Mouse (Mus musculus) embryonic facial prominence, embryonic 11.5 days (tissue): ENCODE measurements around the gene Gm12184. TPM values are rescaled to one million over a fixed set of nuclear protein-coding genes. Genes with fewer than 3 reads are reported as not detected.

ENCODE experiments used
- ATAC-seq: fragments of 200-750 bp; cut with Nextera tagmentation; replicated peaks from 2 replicates; pipeline ENCODE4 v1.8.0; 2017; ENCODE audit warnings: low read depth; ENCODE audit not compliant: insufficient number of reproducible peaks, low FRiP score, low TSS enrichment
- DNase-seq: peaks from one replicate; pipeline ENCODE4 v3.0.0-alpha.2; 2015; ENCODE audit warnings: low spot score
- H3K27ac ChIP-seq: fragments of 300-500 bp; sonication (generic); replicated peaks from 2 replicates; pipeline ENCODE4 v1.5.1; 2014; ENCODE audit warnings: mild to moderate bottlenecking, low read depth, low read length, control low read depth
- H3K27me3 ChIP-seq: fragments of 300-500 bp; sonication (generic); 2 replicates; pipeline ENCODE4 v1.6.1; 2014; ENCODE audit warnings: mild to moderate bottlenecking, low read length, moderate library complexity, mixed read lengths; ENCODE audit not compliant: control insufficient read depth, insufficient read depth
- H3K36me3 ChIP-seq: fragments of 300-500 bp; sonication (generic); replicated peaks from 2 replicates; pipeline ENCODE4 v1.6.1; 2014; ENCODE audit warnings: low read depth, mild to moderate bottlenecking, low read length, moderate library complexity, mixed read lengths; ENCODE audit not compliant: control insufficient read depth, insufficient read depth
- H3K4me1 ChIP-seq: fragments of 300-500 bp; sonication (generic); 2 replicates; pipeline ENCODE4 v1.6.1; 2014; ENCODE audit warnings: low read length, mixed read lengths; ENCODE audit not compliant: control insufficient read depth, insufficient read depth
- H3K4me2 ChIP-seq: fragments of 300-500 bp; sonication (generic); 2 replicates; pipeline ENCODE4 v1.6.1; 2014; ENCODE audit warnings: low read depth, mild to moderate bottlenecking, control low read depth, low read length, moderate library complexity
- H3K4me3 ChIP-seq: fragments of 300-500 bp; sonication (generic); 2 replicates; pipeline ENCODE4 v1.5.1; 2014; ENCODE audit warnings: low read depth, low read length, control low read depth
- H3K9ac ChIP-seq: fragments of 300-500 bp; sonication (generic); replicated peaks from 2 replicates; pipeline ENCODE4 v1.6.1; 2014; ENCODE audit warnings: mild to moderate bottlenecking, control low read depth, low read length
- H3K9me3 ChIP-seq: fragments of 300-500 bp; sonication (generic); replicated peaks from 2 replicates; pipeline ENCODE4 v1.6.1; 2016; ENCODE audit warnings: mild to moderate bottlenecking, low read length, inconsistent platforms, mixed read lengths; ENCODE audit not compliant: control insufficient read depth
- WGBS: fragments of 180-500 bp; shearing (Covaris S2); extraction: QIAGEN DNeasy Blood & Tissue Kit; methylation state at CpG from one replicate; pipeline ENCODE4 v1.1.7; 2014; 5-methylcytosine and 5-hydroxymethylcytosine counted together
- polyA plus RNA-seq: library from polyadenylated mRNA; unstranded; fragments of >200 nt; fragmentation: Nextera tagmentation; extraction: Ambion mirVana; gene quantifications from 2 replicates; pipeline ENCODE4 v1.2.1, GENCODE M21; 2014

Gene Gm12184
- polyA plus RNA-seq, 1 experiment from 2014 or later, result 14.0 TPM

DNA sequence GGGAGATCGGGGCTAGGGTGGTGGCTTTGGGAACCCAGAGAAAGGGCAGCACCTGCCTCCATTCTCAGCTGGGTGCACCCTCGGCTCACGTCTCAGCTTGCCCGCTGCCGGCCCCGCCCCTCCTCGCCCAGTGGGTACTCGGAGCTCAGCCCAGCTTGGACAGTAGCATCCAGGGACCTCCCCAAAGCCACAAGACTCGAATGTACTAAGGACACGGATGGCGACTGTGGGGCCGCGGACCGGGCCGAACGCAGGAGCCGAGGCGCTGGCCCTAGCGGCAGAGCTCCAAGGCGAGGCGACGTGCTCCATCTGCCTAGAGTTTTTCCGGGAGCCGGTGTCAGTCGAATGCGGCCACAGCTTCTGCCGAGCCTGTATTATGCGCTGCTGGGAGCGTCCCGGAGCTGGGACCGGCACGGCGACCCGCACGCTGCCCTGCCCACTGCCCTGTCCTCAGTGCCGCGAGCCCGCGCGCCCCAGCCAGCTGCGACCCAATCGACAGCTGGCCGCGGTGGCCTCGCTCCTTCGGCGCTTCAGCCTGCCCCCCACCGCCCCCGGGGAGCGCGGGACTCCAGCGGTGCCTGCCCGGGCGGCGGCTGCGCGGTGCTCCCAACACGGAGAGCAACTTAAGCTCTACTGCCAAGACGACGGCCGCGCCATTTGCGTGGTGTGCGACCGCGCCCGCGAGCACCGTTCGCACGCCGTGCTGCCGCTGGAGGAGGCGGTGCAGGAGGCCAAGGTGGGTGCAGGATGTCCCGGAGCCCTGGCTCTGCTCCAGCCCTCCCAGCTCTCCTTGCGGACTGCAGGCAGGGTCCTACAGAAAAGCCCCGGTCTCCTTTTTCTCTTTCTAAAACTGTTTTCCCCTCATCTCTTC, 11.1 kb upstream of the Gm12184 start:
- no peaks in the 10 kb centered on the region for H3K27me3 ChIP-seq
- H3K27ac ChIP-seq, result no peak overlapping the region
- peak overlapping the region; percentile 91 for H3K4me2 ChIP-seq
- H3K36me3 ChIP-seq, result no peaks in the 10 kb centered on the region
- ATAC-seq (peak; percentile 16; the same call in 1 of the 2 replicates), DNase-seq (peak; percentile 43)
- peak overlapping the region; percentile 79 for H3K4me3 ChIP-seq
- under 1% methylated on average over 77 of the region's 77 CpGs for WGBS
- peak overlapping the region; percentile 63 for H3K9ac ChIP-seq
- no peaks in the 10 kb centered on the region for H3K9me3 ChIP-seq
- H3K4me1 ChIP-seq, result no peaks in the 10 kb centered on the region; the same call in 1 of the 2 replicates

DNA sequence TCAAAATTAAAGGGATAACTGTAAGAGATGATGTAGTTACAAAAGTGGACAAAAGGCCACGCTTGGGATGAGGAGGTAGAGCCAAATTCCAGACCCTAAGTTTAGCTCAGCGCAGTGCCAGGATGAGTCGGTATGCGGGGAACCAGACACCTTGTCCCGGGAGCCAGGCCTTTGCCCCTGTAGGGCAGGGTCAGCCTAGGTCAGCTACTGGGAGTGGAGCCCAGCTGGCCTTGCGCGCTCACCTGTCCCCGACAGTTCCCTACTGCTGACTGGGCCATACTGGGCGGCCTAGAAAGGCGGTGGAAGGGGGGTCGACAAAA, 10.5 kb upstream of the Gm12184 start:
- H3K4me1 ChIP-seq, result no peaks in the 10 kb centered on the region; the same call in 1 of the 2 replicates
- ATAC-seq, result no peak
- WGBS, result 8% methylated on average over 11 of the region's 11 CpGs
- no peak overlapping the region for H3K27ac ChIP-seq
- no peak for DNase-seq
- no peaks in the 10 kb centered on the region for H3K9me3 ChIP-seq
- no peaks in the 10 kb centered on the region for H3K27me3 ChIP-seq
- H3K4me3 ChIP-seq, result peak overlapping the region; percentile 79
- H3K9ac ChIP-seq, result no peak overlapping the region; the same call in 1 of the 2 replicates
- H3K4me2 ChIP-seq, result peak overlapping the region; percentile 91
- no peaks in the 10 kb centered on the region for H3K36me3 ChIP-seq

- no peak overlapping the region for H3K4me2 ChIP-seq
- no peak overlapping the region for H3K27ac ChIP-seq
- DNase-seq (no peak), ATAC-seq (no peak)
- H3K36me3 ChIP-seq, result no peaks in the 10 kb centered on the region
- H3K27me3 ChIP-seq, result no peaks in the 10 kb centered on the region
- H3K9ac ChIP-seq, result no peak overlapping the region
- WGBS, result 64% methylated on average over 6 of the region's 6 CpGs
- H3K9me3 ChIP-seq, result no peaks in the 10 kb centered on the region
- H3K4me3 ChIP-seq, result no peak overlapping the region
- no peaks in the 10 kb centered on the region; the same call in 1 of the 2 replicates for H3K4me1 ChIP-seq
Observed at GRCm38 (mm10) chr11:48835923-48836322, 9.5 kb upstream of the Gm12184 start.

- ATAC-seq (peak; percentile 88), DNase-seq (peak; percentile 92)
- no peaks in the 10 kb centered on the region for H3K27me3 ChIP-seq
- peak overlapping the region; percentile 55 for H3K4me3 ChIP-seq
- WGBS, result under 1% methylated on average over 30 of the region's 30 CpGs
- H3K4me1 ChIP-seq, result no peaks in the 10 kb centered on the region; the same call in 1 of the 2 replicates
- H3K4me2 ChIP-seq, result peak overlapping the region; percentile 59
- peak overlapping the region; percentile 28; the same call in 1 of the 2 replicates for H3K9ac ChIP-seq
- no peak overlapping the region for H3K27ac ChIP-seq
- no peaks in the 10 kb centered on the region for H3K9me3 ChIP-seq
- H3K36me3 ChIP-seq, result no peaks in the 10 kb centered on the region
Observed at GRCm38 (mm10) chr11:48833731-48834639, 7.5 kb upstream of the Gm12184 start.

DNA sequence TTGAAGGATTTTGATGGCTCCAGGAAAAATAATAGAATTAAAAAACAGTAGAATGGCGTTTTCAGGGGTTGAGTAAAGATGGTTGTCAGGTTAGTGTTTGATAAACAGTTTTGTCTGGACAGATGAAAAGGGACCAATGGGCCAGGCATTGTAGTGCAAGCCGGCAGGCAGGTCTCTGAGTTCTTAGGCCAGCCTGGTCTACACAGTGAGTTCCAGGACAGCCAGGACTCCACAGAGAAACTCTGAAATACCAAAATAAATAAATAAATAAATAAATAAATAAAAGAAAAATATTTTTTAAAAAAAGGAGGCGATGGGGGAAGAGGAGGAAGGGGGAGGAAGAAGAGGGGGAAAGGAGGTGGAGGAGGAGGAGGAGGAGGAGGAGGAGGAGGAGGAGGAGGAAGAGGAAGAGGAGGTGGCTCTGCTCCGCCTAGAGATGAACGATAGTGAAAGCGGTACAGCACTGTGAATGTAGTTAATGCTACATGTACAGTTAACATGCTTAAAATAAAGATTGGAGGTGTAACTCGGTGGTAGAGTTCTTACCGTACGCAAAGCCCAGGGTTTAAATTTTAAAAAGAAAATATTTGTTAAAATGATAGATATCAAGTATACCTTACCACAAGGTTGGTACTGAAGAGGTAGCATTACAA, 6.7 kb upstream of the Gm12184 start:
- Histone ChIP-seq H3K9me3 (no peaks in the 10 kb centered on the region), H3K27ac (no peak overlapping the region), H3K4me3 (peak overlapping the region; percentile 16; the same call in 1 of the 2 replicates), H3K27me3 (no peaks in the 10 kb centered on the region), H3K4me2 (no peak overlapping the region; the same call in 1 of the 2 replicates), H3K36me3 (no peaks in the 10 kb centered on the region), H3K4me1 (no peaks in the 10 kb centered on the region), H3K9ac (no peak overlapping the region)
- ATAC-seq, result no peak
- WGBS, result 40% methylated on average over 8 of the region's 9 CpGs
- no peak for DNase-seq

- Histone ChIP-seq H3K4me2 (no peak overlapping the region), H3K9ac (no peak overlapping the region), H3K9me3 (no peaks in the 10 kb centered on the region), H3K4me1 (no peaks in the 10 kb centered on the region), H3K36me3 (no peaks in the 10 kb centered on the region), H3K27me3 (no peaks in the 10 kb centered on the region), H3K27ac (no peak overlapping the region), H3K4me3 (no peak overlapping the region)
- 65% methylated on average over 2 of the region's 2 CpGs for WGBS
- DNase-seq (no peak), ATAC-seq (no peak)
Observed at GRCm38 (mm10) chr11:48831273-48831672, 4.8 kb upstream of the Gm12184 start.

DNA sequence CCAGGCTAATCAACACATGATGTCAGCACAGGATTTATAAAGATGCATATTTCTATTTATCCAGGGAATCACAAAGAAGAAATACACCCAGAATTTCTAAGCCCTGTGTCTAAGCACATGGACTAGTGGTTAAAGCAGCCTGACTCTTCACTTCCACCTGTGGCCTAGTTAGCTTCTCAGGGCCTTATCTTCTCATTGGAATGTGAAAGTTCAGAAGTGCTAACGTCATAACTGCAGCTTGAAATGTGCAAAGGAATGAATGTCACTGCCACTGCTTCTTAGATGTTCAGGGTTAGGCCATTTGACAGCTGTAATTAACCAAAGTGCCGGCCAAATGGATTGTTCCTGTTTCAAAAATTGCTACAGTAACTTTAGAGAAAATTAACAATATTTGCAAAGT, 3.8 kb upstream of the Gm12184 start:
- Histone ChIP-seq H3K36me3 (no peaks in the 10 kb centered on the region), H3K27me3 (no peaks in the 10 kb centered on the region), H3K4me3 (no peak overlapping the region), H3K9ac (no peak overlapping the region), H3K4me1 (no peaks in the 10 kb centered on the region), H3K27ac (no peak overlapping the region), H3K9me3 (no peaks in the 10 kb centered on the region), H3K4me2 (no peak overlapping the region)
- 73% methylated on average over 2 of the region's 2 CpGs for WGBS
- DNase-seq (no peak), ATAC-seq (no peak)
